Mouse (Mus musculus) C2C12 (cell line): ENCODE results near the gene Lif. TPM values are rescaled to one million over a fixed set of nuclear protein-coding genes. Genes with fewer than 3 reads are reported as not detected.
A peak's percentile ranks its signal among the peaks of the same experiment; 100 is the strongest.

ENCODE experiments used
- H3K27me3 ChIP-seq: one replicate; pipeline ENCODE4 v1.6.1; 2011; ENCODE audit not compliant: control insufficient read depth, insufficient read depth, insufficient read length
- H3K36me3 ChIP-seq: one replicate; pipeline ENCODE4 v1.6.1; 2011; ENCODE audit not compliant: control insufficient read depth, insufficient read depth
- H3K4me3 ChIP-seq: one replicate; pipeline ENCODE4 v1.5.1; 2011; ENCODE audit warnings: mild to moderate bottlenecking, control low read depth; ENCODE audit not compliant: poor library complexity, insufficient read depth, severe bottlenecking
- H3K79me2 ChIP-seq: one replicate; pipeline ENCODE4 v1.6.1; 2011; ENCODE audit not compliant: control insufficient read depth, insufficient read depth
- H3K79me3 ChIP-seq: one replicate; pipeline ENCODE4 v1.6.1; 2011; ENCODE audit warnings: low read depth, control low read depth
- H3ac ChIP-seq: one replicate; pipeline ENCODE3; 2011; ENCODE audit warnings: low read depth; ENCODE audit not compliant: control insufficient read depth, insufficient read length
- CEBPB ChIP-seq: IDR thresholded peaks from one replicate; pipeline ENCODE4 v1.6.1; 2011; ENCODE audit warnings: low read depth, mild to moderate bottlenecking, control low read depth, moderate library complexity
- CTCF ChIP-seq: IDR thresholded peaks from one replicate; pipeline ENCODE4 v1.5.1; 2011; ENCODE audit not compliant: control insufficient read depth, insufficient read depth, insufficient read length
- FOSL1 ChIP-seq: IDR thresholded peaks from one replicate; pipeline ENCODE4 v1.8.0; 2011; ENCODE audit warnings: mild to moderate bottlenecking, low read length; ENCODE audit not compliant: poor library complexity, insufficient read depth, severe bottlenecking
- MAX ChIP-seq: IDR thresholded peaks from one replicate; pipeline ENCODE4 v1.6.1; 2011; ENCODE audit warnings: mild to moderate bottlenecking, control low read depth
- MYOD1 ChIP-seq: IDR thresholded peaks from one replicate; pipeline ENCODE4 v1.6.1; 2011; ENCODE audit warnings: low read depth; ENCODE audit not compliant: control insufficient read depth, insufficient read length
- MYOG ChIP-seq: IDR thresholded peaks from one replicate; pipeline ENCODE4 v1.6.1; 2011; ENCODE audit not compliant: control insufficient read depth, insufficient read length; ENCODE audit errors: extremely low read depth
- USF1 ChIP-seq: IDR thresholded peaks from one replicate; pipeline ENCODE4 v1.6.1; 2011; ENCODE audit warnings: low read depth, mild to moderate bottlenecking, control low read depth, moderate library complexity
- polyA plus RNA-seq: library from polyadenylated mRNA; unstranded; fragments of >200 nt; fragmentation: generic; extraction: Trizol; gene quantifications from one replicate; pipeline ENCODE4 v1.2.1, GENCODE M21; 2012; ENCODE audit warnings: missing spikeins

The Lif gene
- polyA plus RNA-seq, 1 experiment = 1.0 TPM

DNA sequence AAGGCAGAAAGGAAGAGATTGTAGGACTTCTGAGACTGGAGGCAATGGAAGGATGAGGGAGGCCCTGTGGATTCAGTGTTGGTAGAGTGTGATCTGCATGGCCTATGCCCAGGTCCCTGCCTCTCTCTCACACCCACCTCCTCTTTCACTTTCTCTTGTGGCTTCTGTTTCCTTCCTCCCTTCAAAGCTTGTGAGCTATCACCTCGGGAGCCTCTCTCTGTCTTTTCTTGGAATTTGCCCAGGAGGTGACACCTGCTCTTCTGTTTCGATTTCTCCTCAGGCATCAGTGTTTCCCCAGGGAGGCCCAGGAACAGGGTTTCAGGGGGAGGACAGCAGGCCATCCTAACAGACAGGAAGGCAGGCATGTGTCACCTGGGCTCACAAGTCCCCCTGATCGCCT is 31.9 kb downstream of the Lif start:
- no peaks in the 10 kb centered on the region for H3K79me3 ChIP-seq
- H3K4me3 ChIP-seq = no peak overlapping the region
- no peaks in the 10 kb centered on the region for H3K27me3 ChIP-seq
- no peaks in the 10 kb centered on the region for H3K36me3 ChIP-seq
- no peaks in the 10 kb centered on the region for H3K79me2 ChIP-seq
- peak overlapping the region; percentile 8 for H3ac ChIP-seq
- TF ChIP-seq MAX (no peak), MYOD1 (no peak), CEBPB (no peak), FOSL1 (no peak), MYOG (no peak), USF1 (no peak), CTCF (no peak)

GRCm38 (mm10) chr11:4291639-4292038 is 34.3 kb downstream of the Lif start:
- Histone ChIP-seq H3K79me2 (no peaks in the 10 kb centered on the region), H3ac (no peak overlapping the region), H3K79me3 (no peaks in the 10 kb centered on the region), H3K27me3 (no peaks in the 10 kb centered on the region), H3K4me3 (no peak overlapping the region), H3K36me3 (no peaks in the 10 kb centered on the region)
- TF ChIP-seq USF1 (no peak), CTCF (no peak), FOSL1 (no peak), MAX (no peak), CEBPB (no peak), MYOG (no peak), MYOD1 (no peak)

DNA sequence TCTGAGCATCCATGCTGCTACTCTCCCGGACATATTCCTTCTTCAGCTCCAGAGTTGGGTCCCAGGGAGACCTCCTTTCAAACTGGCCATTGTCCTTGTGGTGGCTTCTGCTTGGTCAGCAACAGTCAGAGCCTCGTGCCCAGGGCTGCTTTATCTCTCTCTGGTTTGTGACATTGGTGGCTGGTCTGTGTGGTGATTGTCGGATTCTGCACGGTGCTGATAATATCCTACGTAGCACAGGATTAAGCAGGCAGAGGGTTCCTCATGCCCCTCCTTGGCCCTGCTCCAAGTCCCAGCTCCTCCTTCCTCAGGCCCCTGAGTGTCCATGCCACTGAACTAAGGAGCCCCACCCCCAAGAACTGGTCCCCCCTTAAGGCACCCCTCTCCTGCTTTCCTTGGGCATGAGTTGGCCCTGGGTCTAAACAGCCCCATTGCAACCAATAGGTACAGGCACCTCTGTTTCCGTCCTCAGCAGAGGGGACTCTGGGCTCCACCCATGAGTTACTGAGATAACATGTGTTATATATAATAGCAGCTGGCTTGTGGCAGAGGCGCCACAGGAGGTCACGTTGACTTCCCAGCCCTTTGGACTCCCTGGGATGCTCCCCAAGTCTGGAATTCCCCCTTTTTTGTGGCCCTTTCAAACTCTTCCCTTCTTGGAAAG is 35.0 kb downstream of the Lif start:
- Histone ChIP-seq H3K27me3 (no peaks in the 10 kb centered on the region), H3K36me3 (no peaks in the 10 kb centered on the region), H3ac (no peak overlapping the region), H3K4me3 (no peak overlapping the region), H3K79me2 (no peaks in the 10 kb centered on the region), H3K79me3 (no peaks in the 10 kb centered on the region)
- TF ChIP-seq CEBPB = no peak

DNA sequence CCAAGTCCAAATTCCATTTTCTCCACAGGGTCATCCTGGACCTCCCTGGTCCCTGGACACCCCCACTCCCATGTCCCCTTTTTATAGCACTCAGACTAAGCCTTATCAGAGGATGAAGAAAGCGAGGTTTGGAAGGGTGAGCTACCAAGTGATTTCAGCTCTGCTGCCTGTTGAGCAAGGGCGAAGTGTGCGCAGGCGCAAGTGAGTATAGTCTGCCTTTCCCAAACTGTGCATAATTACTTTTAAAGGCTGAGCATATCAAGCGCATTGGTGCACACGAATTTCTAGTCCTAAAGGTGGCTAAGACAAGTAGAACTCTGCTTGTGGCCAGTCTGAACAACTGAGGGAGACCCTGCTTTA is 35.5 kb downstream of the Lif start:
- no peak overlapping the region for H3ac ChIP-seq
- TF ChIP-seq CEBPB (no peak), CTCF (no peak), MYOG (no peak), MAX (no peak), USF1 (no peak), FOSL1 (no peak), MYOD1 (no peak)
- H3K4me3 ChIP-seq = no peak overlapping the region
- H3K79me3 ChIP-seq = no peaks in the 10 kb centered on the region
- no peaks in the 10 kb centered on the region for H3K79me2 ChIP-seq
- no peaks in the 10 kb centered on the region for H3K27me3 ChIP-seq
- no peaks in the 10 kb centered on the region for H3K36me3 ChIP-seq

DNA sequence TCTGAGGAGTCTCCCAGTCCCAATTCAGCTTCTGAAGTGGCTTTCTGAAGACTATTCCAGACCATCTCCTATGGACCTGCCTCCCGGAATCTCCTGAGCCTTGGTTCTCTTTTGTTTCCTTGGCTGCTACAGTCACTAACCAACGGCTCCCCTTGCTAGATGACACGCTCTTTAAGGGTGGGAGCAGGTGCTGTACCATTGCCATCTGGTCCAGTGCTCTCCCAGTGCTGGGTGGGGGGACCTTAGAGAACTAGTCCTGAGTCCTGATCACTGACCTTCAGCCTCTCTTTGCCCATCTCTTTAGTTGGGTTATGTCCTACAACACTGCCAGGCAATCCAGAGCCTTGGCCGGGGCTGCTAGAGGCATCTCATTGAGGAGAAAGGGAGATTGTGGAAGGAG is 36.1 kb downstream of the Lif start:
- no peaks in the 10 kb centered on the region for H3K79me2 ChIP-seq
- no peaks in the 10 kb centered on the region for H3K27me3 ChIP-seq
- H3K36me3 ChIP-seq = no peaks in the 10 kb centered on the region
- TF ChIP-seq MYOG = no peak
- no peak for TF ChIP-seq MAX
- no peak for TF ChIP-seq CTCF
- no peak for TF ChIP-seq USF1
- no peak for TF ChIP-seq MYOD1
- TF ChIP-seq FOSL1 = no peak
- no peak for TF ChIP-seq CEBPB
- no peak overlapping the region for H3K4me3 ChIP-seq
- H3K79me3 ChIP-seq = no peaks in the 10 kb centered on the region
- no peak overlapping the region for H3ac ChIP-seq

- no peaks in the 10 kb centered on the region for H3K36me3 ChIP-seq
- H3K79me2 ChIP-seq = no peaks in the 10 kb centered on the region
- TF ChIP-seq CEBPB (no peak), CTCF (no peak), USF1 (no peak), MYOD1 (no peak), FOSL1 (no peak), MYOG (no peak)
- no peaks in the 10 kb centered on the region for H3K27me3 ChIP-seq
- H3K79me3 ChIP-seq = no peaks in the 10 kb centered on the region
- H3ac ChIP-seq = no peak overlapping the region
- no peak overlapping the region for H3K4me3 ChIP-seq
These were observed 36.7 kb downstream of the Lif start for GRCm38 (mm10) chr11:4294047-4294446.
